Mouse (Mus musculus) forebrain, embryonic 11.5 days (tissue): Measurements from ENCODE around the gene Aldob. TPM values are rescaled to one million over a fixed set of nuclear protein-coding genes. Genes with fewer than 3 reads are reported as not detected.

Source experiments
- ATAC-seq: fragments of 200-750 bp; cut with Nextera tagmentation; replicated peaks from 2 replicates; pipeline ENCODE4 v1.8.0; 2017; ENCODE audit warnings: moderate TSS enrichment; ENCODE audit not compliant: low FRiP score
- DNase-seq: peaks from one replicate; pipeline ENCODE4 v3.0.0-alpha.2; 2017; ENCODE audit warnings: low spot score
- H3K27ac ChIP-seq: fragments of 300-500 bp; sonication (generic); 2 replicates; pipeline ENCODE4 v1.5.1; 2014; ENCODE audit warnings: low read depth, low read length
- H3K27me3 ChIP-seq: fragments of 300-500 bp; sonication (generic); 2 replicates; pipeline ENCODE4 v1.6.1; 2014; ENCODE audit warnings: mild to moderate bottlenecking, low read length, mixed read lengths; ENCODE audit not compliant: control insufficient read depth, insufficient read depth
- H3K36me3 ChIP-seq: fragments of 300-500 bp; sonication (generic); 2 replicates; pipeline ENCODE4 v1.6.1; 2014; ENCODE audit warnings: mild to moderate bottlenecking, low read length, moderate library complexity, mixed read lengths; ENCODE audit not compliant: control insufficient read depth, insufficient read depth
- H3K4me1 ChIP-seq: fragments of 300-500 bp; sonication (generic); replicated peaks from 2 replicates; pipeline ENCODE4 v1.6.1; 2014; ENCODE audit warnings: low read length, mixed read lengths; ENCODE audit not compliant: control insufficient read depth, insufficient read depth
- H3K4me2 ChIP-seq: fragments of 300-500 bp; sonication (generic); 2 replicates; pipeline ENCODE4 v1.6.1; 2014; ENCODE audit warnings: low read depth, mild to moderate bottlenecking, low read length, moderate library complexity, mixed read lengths; ENCODE audit not compliant: severe bottlenecking
- H3K4me3 ChIP-seq: fragments of 300-500 bp; sonication (generic); 2 replicates; pipeline ENCODE4 v1.5.1; 2014; ENCODE audit warnings: low read depth, low read length
- H3K9ac ChIP-seq: fragments of 300-500 bp; sonication (generic); 2 replicates; pipeline ENCODE4 v1.6.1; 2014; ENCODE audit warnings: low read length
- H3K9me3 ChIP-seq: fragments of 300-500 bp; sonication (generic); 2 replicates; pipeline ENCODE4 v1.6.1; 2016; ENCODE audit warnings: low read length, mixed read lengths; ENCODE audit not compliant: control insufficient read depth
- WGBS: fragments of 180-500 bp; shearing (Covaris S2); extraction: QIAGEN DNeasy Blood & Tissue Kit; methylation state at CpG from one replicate; pipeline ENCODE4 v1.1.7; 2014; 5-methylcytosine and 5-hydroxymethylcytosine counted together
- polyA plus RNA-seq: library from polyadenylated mRNA; unstranded; fragments of >200 nt; fragmentation: Nextera tagmentation; extraction: Ambion mirVana; gene quantifications from 2 replicates; pipeline ENCODE4 v1.2.1, GENCODE M21; 2014

The Aldob gene
- polyA plus RNA-seq, 1 experiment from 2014 or later = not detected

DNA sequence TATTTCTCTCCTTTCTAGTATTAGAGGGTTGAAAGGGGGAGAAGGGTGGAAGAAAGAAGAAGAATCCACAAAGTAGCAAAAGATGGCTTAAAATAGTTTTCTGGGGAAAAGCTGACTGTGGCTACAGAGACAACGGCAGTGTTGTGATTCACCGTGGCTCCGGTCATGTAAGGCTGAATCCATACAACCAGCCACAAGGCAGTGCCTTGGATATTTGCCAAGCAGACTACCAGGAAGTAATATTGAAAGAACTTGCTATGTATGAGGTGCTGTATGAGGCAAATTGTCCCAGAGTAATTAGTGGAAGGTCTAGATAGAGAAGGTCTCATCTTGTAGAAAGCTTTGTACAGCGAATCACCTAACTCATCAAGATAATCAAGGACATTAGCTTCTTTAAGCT, 22.8 kb upstream of the Aldob start:
- no peaks in the 10 kb centered on the region for H3K9me3 ChIP-seq

DNA sequence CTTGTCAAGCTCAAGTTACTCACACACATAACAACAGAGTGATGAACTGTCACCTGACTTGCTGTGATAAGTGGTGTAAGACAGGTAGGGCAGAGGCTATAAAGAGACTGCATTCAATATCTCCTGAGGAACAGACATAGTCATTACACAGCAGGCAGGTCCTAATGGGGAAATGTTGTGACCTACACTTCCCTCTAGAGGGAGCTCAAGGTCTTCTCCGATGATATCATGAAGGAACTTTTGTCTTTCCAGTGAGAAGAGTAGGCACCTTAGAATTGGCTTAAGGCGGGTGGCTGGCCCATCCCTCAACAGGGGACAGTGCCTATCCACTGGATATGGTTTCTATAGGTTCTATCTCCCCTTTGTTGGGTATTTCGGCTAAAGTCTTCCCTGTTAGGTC, 18.3 kb upstream of the Aldob start:
- H3K27me3 ChIP-seq = no peaks in the 10 kb centered on the region
- peak; percentile 60 for DNase-seq
- H3K36me3 ChIP-seq = no peaks in the 10 kb centered on the region
- no peak overlapping the region for H3K4me2 ChIP-seq
- H3K9ac ChIP-seq = no peak overlapping the region
- H3K4me3 ChIP-seq = no peak overlapping the region
- WGBS = 22% methylated on average over 3 of the region's 3 CpGs
- ATAC-seq = peak; percentile 75
- no peaks in the 10 kb centered on the region for H3K9me3 ChIP-seq
- no peak overlapping the region for H3K27ac ChIP-seq
- no peaks in the 10 kb centered on the region for H3K4me1 ChIP-seq

More for the DNA sequence above, 22.8 kb upstream of the Aldob start:
- Histone ChIP-seq H3K9ac (no peak overlapping the region), H3K27me3 (no peaks in the 10 kb centered on the region), H3K27ac (no peak overlapping the region), H3K4me2 (no peak overlapping the region), H3K4me1 (no peaks in the 10 kb centered on the region), H3K4me3 (no peak overlapping the region), H3K36me3 (no peaks in the 10 kb centered on the region)
- ATAC-seq (no peak), DNase-seq (no peak)
- WGBS = 91% methylated on average over 4 of the region's 4 CpGs

DNA sequence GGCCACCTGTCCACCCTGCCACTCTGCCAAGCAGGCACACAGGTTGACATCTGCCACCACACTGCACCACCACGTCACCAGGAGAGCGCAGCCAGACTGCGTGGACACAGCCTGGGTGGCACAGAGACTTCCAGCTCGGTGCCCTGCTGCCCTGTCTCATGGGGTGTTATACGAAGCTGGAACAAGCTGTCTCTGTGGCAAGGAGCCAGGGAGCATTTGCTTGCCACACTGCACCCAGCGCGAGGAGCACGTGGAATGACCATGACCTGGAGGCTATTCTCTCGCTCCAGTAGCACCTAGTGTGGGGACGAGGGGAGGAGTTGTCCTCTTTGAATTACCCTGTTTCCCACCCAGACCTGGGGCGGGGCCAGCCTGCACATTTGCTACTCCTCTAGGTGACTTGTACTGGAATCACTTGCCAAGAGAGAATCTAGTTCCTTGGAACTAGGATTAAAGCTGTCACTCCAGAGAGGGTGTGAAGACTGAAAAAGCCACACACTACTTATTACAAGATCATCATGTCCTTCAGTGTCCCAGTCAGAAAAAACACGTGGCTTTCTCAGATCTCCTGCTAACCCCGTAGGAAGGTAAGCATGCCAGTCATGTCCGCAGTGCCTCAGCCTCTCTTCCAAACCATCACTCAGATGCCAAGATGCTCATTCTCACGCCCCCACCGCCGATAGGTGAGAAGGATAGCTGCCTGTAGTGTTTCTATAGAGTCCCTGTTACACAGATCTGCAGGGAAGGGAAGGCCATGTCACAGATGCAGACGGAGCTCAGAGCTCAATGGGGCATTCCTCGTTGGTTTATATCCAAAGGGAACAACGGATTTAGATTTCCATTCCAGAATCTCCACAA, 10.8 kb upstream of the Aldob start:
- ATAC-seq = no peak
- 81% methylated on average over 20 of the region's 20 CpGs for WGBS

DNA sequence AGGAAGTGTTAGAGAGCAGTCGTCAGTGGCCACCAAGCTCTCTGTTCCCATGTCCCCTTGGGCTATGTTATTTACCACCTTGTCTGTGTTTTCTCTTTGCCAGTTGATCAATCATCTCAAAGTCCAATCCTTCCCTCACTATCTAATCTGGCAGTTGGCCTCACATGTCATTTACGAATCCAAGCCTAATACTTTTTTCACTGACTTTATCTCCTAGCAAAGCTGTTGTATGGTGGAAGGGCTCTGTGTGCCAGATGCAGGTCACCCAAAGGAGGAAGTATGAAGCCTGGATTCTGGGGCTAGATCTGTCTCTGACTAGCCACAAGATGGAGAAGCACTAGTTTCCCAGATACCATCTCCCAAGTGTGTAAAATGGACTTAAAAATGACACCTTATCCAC, 8.8 kb upstream of the Aldob start:
- Histone ChIP-seq H3K9ac (no peak overlapping the region), H3K4me3 (no peak overlapping the region), H3K27me3 (no peaks in the 10 kb centered on the region), H3K36me3 (no peaks in the 10 kb centered on the region), H3K27ac (no peak overlapping the region), H3K9me3 (no peaks in the 10 kb centered on the region), H3K4me1 (no peaks in the 10 kb centered on the region), H3K4me2 (no peak overlapping the region)
- DNase-seq (no peak), ATAC-seq (no peak)
- WGBS = 85% methylated on average over 2 of the region's 2 CpGs

More for the DNA sequence above, 10.8 kb upstream of the Aldob start:
- H3K27me3 ChIP-seq = no peaks in the 10 kb centered on the region
- no peaks in the 10 kb centered on the region for H3K36me3 ChIP-seq
- no peak overlapping the region for H3K4me3 ChIP-seq
- no peak for DNase-seq
- H3K4me2 ChIP-seq = no peak overlapping the region
- no peaks in the 10 kb centered on the region for H3K4me1 ChIP-seq
- no peak overlapping the region for H3K27ac ChIP-seq
- H3K9me3 ChIP-seq = no peaks in the 10 kb centered on the region
- no peak overlapping the region for H3K9ac ChIP-seq

DNA sequence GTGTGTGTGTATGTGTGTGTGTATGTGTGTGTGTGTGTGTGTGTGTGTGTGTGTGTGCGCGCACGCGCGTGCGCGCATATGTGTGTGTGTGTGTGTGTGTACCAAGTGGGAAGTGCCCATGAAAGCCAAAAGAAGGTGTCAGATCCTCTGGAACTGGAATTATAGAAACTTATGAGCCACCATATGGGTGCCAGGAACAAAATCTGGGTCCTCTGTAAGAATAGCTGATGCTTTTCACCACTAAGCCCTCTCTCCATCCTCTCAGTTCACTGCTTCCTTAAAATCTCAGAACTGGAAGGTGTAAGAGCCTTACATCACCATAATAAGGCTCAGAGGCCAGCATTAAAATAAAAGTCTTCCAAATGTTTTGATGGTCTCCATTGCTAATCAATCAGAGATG, 8.0 kb upstream of the Aldob start:
- H3K27ac ChIP-seq = no peak overlapping the region
- DNase-seq = no peak

DNA sequence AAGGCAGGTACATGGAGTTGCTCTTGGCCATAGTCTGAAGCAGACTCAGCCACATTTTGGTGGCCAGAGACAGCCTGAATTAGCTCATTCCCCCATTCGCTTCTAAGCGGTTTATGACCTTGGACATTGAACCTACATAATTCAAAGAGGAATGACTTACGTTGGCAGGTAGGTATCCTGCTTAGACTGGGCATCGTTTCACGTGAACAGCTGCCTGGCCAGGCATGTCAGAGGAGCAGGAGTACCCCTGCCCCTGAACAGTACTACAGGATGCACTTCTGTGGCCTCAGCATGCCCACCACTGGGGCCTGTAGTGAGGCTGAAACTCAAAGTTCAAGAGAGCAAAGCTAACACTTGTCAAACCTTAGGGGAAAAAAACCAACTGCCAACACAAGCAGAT, 4.0 kb upstream of the Aldob start:
- no peak overlapping the region for H3K4me3 ChIP-seq
- H3K36me3 ChIP-seq = no peaks in the 10 kb centered on the region
- ATAC-seq = no peak
- no peaks in the 10 kb centered on the region for H3K27me3 ChIP-seq
- H3K4me2 ChIP-seq = no peak overlapping the region
- no peaks in the 10 kb centered on the region for H3K9me3 ChIP-seq
- WGBS = 93% methylated on average over 5 of the region's 5 CpGs
- no peak overlapping the region for H3K9ac ChIP-seq
- H3K27ac ChIP-seq = no peak overlapping the region
- DNase-seq = no peak
- no peaks in the 10 kb centered on the region for H3K4me1 ChIP-seq

More for the DNA sequence above, 8.0 kb upstream of the Aldob start:
- Histone ChIP-seq H3K9ac (no peak overlapping the region), H3K4me3 (no peak overlapping the region), H3K4me2 (no peak overlapping the region), H3K4me1 (no peaks in the 10 kb centered on the region), H3K36me3 (no peaks in the 10 kb centered on the region), H3K27me3 (no peaks in the 10 kb centered on the region), H3K9me3 (no peaks in the 10 kb centered on the region)
- WGBS = 89% methylated on average over 7 of the region's 7 CpGs
- no peak for ATAC-seq

DNA sequence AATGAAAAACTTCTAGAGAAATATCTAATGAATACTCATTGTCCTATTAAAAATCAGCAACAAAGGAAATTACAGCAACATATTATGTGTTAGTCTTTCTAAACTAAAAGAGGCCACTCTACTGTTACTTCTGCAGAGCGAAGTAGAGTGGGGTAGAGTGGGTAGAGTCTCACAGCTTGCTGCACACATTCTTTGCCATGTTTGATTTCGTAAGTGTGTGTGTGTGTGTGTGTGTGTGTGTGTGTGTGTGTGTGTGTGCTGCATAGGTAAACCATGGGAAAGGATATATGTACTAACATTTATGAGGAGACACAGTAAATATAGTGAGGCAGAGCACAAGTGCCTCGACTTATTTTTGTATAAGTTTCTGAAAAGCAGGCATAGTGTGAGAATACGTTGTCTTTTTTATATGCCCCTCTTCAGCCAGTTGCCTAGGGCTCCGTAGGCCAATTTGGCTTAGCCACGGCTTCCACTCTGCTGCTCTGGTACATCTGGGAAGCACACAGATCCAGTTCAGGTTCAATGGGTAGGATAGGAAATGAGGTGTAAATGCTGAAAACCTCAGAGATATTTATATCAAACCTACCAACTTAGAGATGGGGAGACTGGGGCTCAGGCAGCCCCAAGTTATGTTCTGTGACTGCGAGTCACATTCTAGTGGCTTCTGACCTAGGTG, 1.7 kb downstream of the Aldob start:
- ATAC-seq = no peak
- WGBS = 89% methylated on average over 7 of the region's 7 CpGs
- H3K9me3 ChIP-seq = no peaks in the 10 kb centered on the region
- DNase-seq = no peak
- no peak overlapping the region for H3K4me3 ChIP-seq
- H3K27ac ChIP-seq = no peak overlapping the region
- H3K4me1 ChIP-seq = no peaks in the 10 kb centered on the region
- H3K36me3 ChIP-seq = no peaks in the 10 kb centered on the region
- H3K9ac ChIP-seq = no peak overlapping the region
- no peaks in the 10 kb centered on the region for H3K27me3 ChIP-seq
- no peak overlapping the region for H3K4me2 ChIP-seq

DNA sequence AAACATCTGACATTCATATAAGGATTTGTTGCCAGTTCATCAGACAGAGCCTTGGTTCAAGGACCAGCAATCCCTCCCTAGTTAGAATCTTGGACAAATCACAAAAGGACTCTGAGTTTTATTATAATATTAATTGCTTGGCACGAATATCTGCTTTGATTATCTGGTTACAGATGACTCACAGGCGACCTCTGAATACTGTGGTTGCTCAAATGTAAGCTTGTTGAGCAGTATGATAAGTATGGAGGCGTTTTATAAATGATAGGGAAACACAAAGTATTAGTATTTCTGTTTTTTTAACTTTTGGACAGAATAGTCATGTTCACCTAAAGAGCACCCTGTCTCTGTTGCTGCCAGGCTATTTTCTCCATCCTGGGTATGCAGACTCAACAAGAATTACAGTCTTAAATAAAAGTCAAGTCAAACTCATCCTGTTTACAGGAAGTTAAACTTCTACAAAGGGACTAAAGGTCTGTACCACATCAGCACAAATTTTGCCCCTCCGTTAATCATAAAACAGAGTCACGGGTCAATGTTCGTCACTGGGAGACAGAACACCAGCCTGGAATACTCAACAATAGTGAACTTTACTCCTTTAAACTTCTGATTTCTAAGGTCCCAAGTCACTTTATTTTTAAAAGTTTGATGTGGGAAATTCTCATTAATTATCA, 2.3 kb downstream of the Aldob start:
- no peak for ATAC-seq
- no peak overlapping the region for H3K9ac ChIP-seq
- no peak overlapping the region for H3K4me2 ChIP-seq
- DNase-seq = no peak
- H3K27me3 ChIP-seq = no peaks in the 10 kb centered on the region
- no peak overlapping the region for H3K27ac ChIP-seq
- no peaks in the 10 kb centered on the region for H3K4me1 ChIP-seq
- WGBS = 74% methylated on average over 6 of the region's 6 CpGs
- H3K4me3 ChIP-seq = no peak overlapping the region
- H3K36me3 ChIP-seq = no peaks in the 10 kb centered on the region
- no peaks in the 10 kb centered on the region for H3K9me3 ChIP-seq
